Mouse (Mus musculus): ENCODE results near the gene Aste1.

Gene Aste1

DNA sequence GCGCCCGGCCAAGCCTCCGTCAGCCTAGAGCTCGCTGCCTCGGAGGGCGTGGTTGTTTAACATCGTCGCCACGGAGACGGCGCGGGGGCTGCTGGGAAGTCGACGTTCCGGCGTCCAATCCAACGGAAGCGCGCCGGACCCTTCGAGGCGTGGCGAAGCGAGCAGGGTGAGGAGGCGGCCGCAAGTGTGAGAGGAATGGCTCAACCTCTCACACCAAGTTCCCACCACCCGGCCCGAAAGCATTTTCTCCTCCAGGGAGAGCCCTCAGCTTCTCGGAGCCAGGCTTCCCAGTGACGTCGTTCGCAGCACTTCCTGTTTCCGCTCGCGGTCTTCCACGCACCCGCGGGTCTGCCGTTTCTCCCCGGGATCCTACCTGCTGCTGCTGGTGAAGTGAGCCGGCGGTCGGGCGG is at the start of gene Aste1, which contains the start of gene Nek11:
Gene Aste1 (plus strand): TSS at position 175 of the 410 bp plus-strand sequence.
Gene Nek11 (minus strand): TSS at position 307 of the 410 bp plus-strand sequence.
- DNase-seq (ENCODE audit: low spot score) = peak; percentile 93

DNA sequence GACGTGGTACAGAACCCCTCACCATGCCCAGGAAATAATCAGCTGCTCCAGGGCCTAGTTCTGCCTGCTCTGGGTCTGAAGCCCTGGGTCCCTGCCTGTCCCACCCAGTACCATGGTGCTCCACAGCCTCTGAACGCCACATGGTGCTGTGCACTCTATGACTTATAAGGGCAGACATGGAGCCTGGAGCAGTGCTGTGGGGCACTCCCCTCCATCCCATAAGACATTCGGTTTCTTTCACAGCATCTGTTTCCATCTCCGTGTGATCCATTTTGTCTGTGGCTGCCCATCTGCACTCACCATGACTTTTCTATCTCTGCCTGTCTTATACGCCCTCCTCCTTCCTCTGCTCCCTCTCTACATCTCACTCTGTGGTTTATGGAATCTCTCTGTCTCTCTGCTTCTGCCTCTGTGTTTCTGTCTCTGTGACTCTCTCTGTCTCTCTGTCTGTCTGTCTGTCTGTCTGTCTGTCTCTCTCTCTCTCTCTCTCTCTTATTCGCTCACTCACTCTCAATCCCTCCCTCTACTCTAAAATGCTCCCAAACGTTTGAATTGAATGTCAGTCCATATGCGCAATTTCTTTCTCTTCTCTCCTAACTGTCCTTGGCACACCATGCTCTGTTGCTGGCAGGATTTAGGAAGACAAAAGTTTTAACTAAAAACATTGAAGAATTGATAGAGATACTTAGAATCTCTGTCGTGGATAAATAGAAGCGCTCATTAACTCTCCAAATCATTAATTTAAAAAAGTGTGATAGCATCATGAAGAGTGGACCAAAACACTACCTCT is 46.8 kb upstream of the Aste1 start:
- no peak for DNase-seq (ENCODE audit: low spot score)

DNA sequence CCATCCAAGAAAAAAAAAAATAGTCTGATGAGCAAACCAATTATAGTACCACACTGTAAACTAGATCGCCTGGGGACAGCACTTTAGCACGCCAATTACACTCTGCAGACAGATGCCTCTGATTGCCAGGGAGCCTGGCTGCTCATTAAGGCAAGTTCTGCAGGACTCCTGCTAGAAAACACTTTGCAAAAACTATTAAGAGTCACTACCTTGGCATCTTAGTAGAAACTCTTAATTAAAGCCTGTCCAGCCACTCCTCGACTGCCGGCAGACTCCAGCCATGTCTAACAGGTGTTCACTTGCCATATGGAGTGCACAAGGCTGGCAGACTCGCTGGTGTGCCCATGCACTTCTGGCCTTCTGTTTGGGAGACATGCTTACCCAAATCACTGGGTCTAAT is 46.2 kb upstream of the Aste1 start:
- DNase-seq (ENCODE audit: low spot score) = no peak

DNA sequence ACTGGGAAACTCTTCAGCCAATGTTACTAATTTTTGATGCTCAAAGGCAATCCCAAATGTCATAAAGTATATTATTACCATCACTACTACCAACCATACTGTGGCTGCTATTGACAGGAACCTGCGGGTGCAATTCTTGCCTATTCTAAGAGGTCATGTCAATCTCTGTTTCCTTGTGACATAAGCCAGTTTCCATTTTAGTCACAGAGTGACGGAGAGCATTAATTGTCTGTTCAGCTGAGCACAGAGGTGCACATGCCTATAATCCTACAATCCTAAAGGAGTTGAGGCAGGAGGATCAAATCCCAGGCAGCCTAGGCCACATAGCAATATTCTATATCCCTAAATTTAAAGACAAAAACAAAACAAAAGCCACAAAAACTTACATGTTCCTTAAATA is 33.0 kb upstream of the Aste1 start:
- DNase-seq (ENCODE audit: low spot score) = no peak

DNA sequence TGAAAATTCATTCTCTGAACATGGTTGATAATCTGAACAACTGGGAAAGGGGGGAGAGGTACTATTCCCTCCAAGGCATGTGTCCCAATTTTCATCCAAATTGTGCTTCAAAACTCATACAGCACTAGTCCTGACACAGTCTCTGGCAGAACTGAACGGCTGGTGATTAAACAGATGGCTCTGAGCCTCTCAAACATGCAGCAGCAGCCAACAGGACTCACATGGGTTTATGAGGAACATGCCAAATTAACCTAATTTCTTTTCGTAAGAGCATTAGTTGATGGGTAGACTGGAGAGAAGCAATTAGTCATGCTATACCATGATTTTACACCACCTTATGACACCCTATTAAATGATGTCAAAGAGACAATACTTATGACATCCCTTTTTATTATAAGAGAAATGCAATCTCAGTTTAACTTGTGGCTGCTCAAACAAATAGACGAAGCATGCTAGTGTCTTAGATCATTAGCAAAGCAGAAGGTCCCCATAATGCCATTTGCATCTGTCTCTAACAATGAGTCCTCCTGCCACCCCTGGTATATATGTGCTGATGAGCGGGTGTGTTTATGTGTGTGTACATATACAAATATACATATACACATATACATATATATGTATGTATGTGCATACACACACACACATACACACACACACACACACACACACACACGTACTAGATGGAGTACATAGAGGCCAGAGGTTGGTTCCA is 31.5 kb upstream of the Aste1 start:
- DNase-seq (ENCODE audit: low spot score) = no peak

DNA sequence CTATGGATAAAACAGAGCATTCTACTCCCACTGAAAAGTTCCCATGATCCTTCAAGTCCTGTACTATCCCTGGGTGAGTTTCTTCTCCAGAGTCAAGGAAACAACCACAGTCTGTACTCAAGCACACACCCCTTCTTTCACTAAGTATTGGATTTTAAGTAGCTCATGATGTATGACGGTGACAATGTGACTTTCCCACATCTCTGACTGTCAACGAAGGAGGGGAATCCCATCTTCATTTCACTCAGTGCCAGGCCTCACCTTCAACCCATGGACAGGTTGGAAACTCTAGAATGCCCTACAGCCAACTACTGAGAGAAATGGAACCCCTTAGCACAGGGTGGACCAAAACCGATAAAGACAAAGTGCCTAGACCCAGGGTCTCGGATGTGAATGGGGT is 29.0 kb upstream of the Aste1 start:
- DNase-seq (ENCODE audit: low spot score) = no peak

DNA sequence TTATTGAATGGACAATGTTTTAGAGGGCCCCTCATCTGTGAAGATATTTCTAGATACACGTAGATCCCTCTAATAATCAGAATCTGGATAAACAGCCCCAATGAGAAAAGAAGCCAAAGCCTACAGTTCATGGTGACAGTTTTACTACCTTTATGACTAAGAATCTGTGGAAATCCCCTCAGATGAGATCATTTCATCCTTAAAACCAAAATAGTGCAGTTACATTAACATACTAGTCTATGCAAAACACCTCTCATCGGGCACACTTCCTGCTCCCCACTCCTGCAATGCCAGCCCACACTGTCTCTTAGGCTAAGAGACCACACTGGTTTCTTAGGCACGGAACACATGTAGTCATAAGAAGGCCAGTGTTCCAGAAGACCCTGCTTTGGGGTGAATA is 26.6 kb upstream of the Aste1 start:
- no peak for DNase-seq (ENCODE audit: low spot score)

DNA sequence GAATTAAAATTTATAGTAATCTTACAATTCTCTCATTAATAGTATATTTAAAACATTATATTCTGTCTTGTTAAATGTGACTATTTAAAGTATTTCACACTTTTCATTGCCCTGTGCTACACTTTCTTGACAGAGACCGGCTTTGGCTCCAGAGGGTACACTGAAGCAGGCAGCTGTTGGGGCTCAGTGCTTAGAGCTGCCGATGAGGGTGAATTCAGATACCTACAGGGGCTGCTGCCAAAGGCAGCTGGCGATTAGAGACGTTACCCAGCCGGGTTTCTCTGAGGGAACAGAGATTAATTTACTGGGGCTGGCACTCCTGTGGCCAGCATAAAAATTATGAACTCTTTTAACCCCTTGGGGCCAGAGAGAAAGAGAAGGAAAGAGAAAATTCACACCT is 20.8 kb upstream of the Aste1 start:
- DNase-seq (ENCODE audit: low spot score) = no peak

DNA sequence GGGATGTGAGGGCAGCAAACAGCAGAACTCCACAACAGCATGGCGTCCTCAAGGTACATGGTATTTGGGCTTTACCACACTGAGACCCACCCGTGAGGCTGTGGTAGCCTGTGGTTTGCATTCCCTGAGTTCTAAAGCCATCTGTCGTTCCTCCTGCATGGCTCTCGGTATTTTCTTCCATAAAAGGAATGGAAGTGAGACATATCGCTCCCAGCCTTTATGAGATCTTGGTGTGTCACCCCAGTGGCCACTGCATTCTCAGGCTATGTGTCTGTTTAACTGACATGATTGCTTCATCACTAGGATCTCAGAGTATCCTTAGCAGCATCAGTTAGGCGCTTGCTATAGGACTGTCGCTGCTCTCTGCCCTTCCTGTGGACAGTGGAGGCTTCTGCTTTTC is 18.8 kb upstream of the Aste1 start:
- DNase-seq (ENCODE audit: low spot score) = no peak

DNA sequence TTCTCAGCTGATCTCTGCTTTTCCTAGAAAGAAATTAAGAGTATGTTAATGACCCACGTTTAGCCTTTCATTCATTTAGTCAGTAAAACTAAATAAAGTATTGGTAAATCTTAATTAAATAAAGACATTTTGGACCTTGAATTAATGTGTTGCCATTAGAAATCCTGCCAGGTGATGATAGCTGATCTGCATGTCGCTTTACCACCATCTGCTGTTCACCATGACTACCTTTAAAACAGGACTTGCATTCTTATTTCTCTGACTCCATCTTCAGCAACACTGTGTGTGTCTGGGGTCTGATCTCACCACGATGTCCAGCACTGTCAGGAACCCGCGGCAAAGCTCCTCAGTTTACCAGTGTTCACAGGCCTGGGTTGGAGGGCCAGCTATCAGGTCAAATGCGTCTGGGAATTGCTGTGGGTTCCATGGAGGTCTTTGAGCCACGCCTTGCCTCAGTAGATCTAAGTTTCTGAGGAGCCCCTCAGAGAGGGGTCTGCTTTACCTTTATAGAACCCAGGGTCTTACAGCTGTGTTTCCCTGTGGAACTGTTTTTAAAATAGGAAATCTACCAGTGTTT is 18.1 kb upstream of the Aste1 start:
- DNase-seq (ENCODE audit: low spot score) = no peak

DNA sequence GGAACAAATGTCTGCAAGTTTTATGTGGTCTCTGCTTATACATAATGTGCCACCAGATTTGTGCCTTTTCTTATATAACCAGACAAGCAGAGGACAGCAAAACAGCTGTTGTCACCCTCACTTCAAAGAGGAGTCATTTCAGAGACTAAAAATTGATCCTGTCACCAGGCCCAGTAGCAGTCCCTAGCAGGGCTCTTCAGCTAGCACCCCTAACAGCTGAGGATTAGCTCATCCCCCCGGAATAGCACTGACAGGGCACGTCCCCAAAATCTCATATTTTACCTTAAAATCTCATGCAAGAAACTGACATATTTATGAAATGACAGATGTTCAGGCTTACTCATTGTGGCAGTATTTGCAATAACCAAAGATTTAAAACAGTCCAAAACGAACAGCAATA is 17.6 kb upstream of the Aste1 start:
- DNase-seq (ENCODE audit: low spot score) = no peak

DNA sequence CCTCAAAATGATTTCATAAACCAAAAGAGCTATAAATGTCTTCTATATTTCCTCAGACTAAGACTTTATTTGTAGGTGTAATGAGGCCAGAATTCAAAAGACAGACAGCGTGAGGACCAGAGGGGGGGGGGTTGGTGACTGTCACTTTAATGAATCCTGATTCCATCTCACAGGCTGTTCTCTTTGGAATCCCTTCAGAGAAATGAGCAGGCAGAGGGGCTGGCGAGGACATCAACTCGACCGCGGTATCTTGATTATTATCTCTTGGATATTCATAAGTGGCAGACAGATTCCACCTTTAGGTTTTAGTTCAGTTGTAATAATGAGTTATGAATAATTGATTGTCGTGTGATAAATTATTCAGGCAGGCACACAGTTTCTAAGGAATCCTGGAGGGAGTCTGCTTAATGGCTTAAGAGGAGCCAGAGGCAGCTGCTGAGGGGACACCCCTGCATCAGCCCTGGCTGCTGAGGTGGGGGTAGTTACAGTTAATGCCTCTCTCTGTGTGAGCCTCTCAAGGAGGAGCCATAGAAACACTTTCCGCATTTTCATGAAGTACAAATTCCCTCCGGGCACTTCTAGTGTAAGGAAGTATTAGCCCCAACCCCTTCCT is 15.6 kb upstream of the Aste1 start:
- no peak for DNase-seq (ENCODE audit: low spot score)

DNA sequence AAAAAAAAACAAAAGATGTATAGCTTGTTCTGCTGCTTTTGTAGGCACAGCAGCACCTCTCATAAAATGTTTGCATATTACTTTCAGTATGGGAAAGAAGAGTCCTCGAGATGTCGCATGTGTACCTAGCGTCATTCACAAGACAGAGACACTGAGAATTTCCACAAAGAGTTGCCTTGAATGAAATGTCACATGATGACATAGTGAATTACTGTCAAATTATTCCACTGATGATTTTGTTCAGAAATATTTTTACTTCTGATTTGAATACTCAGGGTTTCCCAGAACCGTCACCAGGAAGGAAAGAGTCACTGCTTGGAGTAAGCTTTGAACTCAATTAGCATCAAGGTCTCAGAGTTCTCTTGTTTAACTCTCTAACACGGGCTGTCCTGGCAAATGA is 7.8 kb upstream of the Aste1 start:
- DNase-seq (ENCODE audit: low spot score) = no peak

DNA sequence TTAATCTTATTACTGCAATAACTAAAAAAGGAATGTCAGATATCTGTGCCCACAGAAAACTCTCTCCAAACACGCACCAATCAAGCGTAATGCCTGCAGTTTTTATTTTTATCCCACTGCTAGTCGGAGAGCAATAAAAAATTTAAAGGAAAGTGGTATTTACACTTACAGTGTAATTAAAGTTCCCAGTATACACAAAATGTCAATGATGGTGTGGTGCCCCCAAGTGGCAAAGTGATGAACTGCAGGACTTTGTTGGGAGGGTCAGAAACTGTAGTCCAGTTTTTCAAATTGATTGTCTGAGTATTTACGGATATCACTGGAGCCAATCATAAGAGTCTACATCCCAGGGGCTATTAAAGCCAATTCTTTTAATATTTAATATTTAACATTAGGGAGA is 5.9 kb upstream of the Aste1 start:
- peak; percentile 44 for DNase-seq (ENCODE audit: low spot score)

DNA sequence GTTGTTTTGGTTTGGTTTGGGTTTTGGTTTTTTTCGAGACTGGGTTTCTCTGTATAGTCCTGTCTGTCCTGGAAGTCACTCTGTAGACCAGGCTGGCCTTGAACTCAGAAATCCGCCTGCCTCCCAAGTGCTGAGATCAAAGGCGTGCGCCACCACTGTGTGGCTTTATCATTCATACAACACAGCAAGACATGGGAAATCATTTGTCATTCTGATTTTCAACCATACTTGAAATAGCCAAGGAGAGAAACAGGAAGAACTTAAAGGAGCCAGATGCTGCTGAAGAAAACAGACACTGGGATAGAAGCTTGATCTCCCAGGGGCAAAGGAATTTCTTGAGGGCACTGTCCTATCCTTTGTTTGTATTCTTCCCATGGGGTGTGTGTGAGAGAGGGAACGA is 4.6 kb upstream of the Aste1 start:
- no peak for DNase-seq (ENCODE audit: low spot score)

DNA sequence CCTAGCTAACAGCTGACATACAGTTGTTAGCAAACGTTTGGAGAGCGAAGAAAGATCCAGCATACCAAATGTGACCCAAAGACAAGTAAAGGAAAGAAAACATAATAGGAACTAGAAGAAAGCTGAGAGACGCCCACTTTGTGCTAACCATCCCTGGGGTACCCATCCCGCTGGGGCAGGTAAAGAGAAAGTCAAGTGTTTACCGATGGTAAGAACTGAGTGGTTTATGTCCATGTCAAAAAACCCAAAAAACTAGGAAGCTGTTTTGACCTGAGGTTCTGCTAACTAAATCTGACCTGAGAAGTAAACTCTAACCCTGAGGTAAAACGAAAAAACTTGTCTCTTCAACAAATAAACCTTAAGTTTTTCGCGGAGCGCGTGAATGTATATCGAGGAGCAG is 472 bp upstream of the Aste1 start:
- no peak for DNase-seq (ENCODE audit: low spot score)

DNA sequence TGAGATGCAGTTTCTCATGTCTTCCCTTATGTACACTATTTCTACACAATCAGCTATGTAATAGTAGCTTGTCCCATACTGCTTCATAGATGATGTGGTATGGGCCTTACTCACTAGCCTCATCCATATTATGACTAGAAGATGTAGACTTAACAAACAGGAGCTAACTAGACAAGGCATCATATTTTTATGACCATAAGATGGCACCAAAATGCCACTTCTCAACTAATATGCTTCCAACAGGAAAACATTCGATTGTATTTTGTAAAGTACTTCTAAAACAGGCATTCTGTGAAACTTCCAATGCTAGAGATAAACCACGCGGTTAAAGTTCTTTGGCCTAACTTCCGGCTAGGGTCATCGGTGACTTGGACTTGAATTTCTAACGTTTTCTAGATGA is 13.4 kb downstream of the Aste1 start:
- DNase-seq (ENCODE audit: low spot score) = no peak

DNA sequence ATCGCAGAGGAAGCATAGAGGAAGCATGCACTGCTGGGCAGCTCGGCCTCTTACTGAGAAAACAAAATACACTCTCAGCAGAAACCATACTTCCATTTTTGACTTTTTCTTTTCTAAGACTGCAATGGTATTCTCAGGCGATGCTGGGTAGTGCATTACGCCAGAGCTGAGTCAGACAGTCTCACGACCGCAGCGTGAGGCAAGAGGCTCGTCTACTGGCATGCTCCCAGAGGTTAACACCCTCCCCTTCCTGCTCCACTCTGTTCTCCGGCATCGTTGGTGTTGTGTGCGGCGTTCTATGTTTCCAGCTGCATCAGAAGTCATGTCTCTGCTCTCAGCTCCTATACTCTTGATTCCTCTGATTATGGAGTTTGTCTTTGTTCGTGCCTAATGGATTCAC is 63.8 kb downstream of the Aste1 start:
- no peak for DNase-seq (ENCODE audit: low spot score)

DNA sequence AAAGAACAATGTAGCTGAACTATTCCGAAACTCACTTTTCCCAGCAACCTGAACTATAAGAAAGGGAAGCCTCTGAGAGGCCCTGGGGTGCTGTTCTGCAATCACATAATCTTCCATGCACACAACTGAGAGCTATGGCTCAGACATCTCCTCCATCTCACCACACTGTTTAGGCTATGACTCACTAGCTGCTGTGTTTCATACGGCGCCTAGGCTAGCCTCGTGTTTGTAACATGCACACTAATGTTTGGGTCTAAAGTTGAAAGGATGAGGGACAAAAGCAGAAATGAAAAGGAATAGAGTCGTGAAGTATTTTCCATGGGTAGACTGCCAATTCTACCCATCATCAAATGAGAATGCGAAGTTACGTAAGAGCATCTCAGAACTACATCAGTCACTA is 66.3 kb downstream of the Aste1 start:
- DNase-seq (ENCODE audit: low spot score) = no peak

Data from T-cell, adult 2 months (primary cell).